Mouse (Mus musculus) CH12.LX (cell line): ENCODE measurements at regions not wholly inside any gene's neighbourhood (a gene's known extent, or its start where the extent isn't known, plus 50 kb on each side); places are given as distances from the start of the nearest gene placed in this dataset.
A peak's percentile ranks its signal among the peaks of the same experiment; 100 is the strongest.

Experiments used
- DNase-seq: peaks from one replicate; pipeline ENCODE4 v3.0.0-alpha.2; 2013; ENCODE audit errors: extremely low read depth
- H3K27ac ChIP-seq: 2 replicates; pipeline ENCODE4 v1.5.1; 2012; ENCODE audit warnings: low read depth, mild to moderate bottlenecking, control low read depth, moderate library complexity; ENCODE audit not compliant: insufficient read depth
- H3K27me3 ChIP-seq: replicated peaks from 2 replicates; pipeline ENCODE3; 2012; ENCODE audit warnings: inconsistent platforms
- H3K36me3 ChIP-seq, 2 experiments: replicated peaks in 1 of 2; 2 replicates each; pipeline versions ENCODE3 to v1.6.1; 2012; ENCODE audit warnings: inconsistent platforms in 1 of 2, low read length in 1 of 2, mild to moderate bottlenecking in 1 of 2, mixed read lengths in 1 of 2, moderate library complexity in 1 of 2; ENCODE audit not compliant: control insufficient read depth in 1 of 2, insufficient read depth in 1 of 2
- H3K4me1 ChIP-seq, 2 experiments: 2 replicates each; pipeline ENCODE4 v1.6.1; 2012; ENCODE audit warnings: inconsistent platforms in 1 of 2, moderate library complexity in 1 of 2; ENCODE audit not compliant: insufficient read depth in 2 of 2, control insufficient read depth in 1 of 2
- H3K4me2 ChIP-seq: 2 replicates; pipeline ENCODE4 v1.6.1; 2012; ENCODE audit warnings: low read depth, mild to moderate bottlenecking, control low read depth; ENCODE audit not compliant: poor library complexity, insufficient read depth, severe bottlenecking
- H3K4me3 ChIP-seq, 3 experiments: fragments of 150-350 bp in 1 of 3; sonication (generic) in 1 of 3; replicated peaks in 1 of 3; 2 replicates each; pipeline versions ENCODE3 to v1.5.1; 2011 to 2012; ENCODE audit warnings: low read depth in 2 of 3, low read length in 2 of 3, mild to moderate bottlenecking in 2 of 3, moderate library complexity in 2 of 3, control low read depth in 1 of 3, improper control_type of control experiment in 1 of 3, inconsistent platforms in 1 of 3, mixed read lengths in 1 of 3; ENCODE audit not compliant: poor library complexity in 1 of 3
- H3K79me2 ChIP-seq: replicated peaks from 2 replicates; pipeline ENCODE4 v1.6.1; 2012; ENCODE audit warnings: mild to moderate bottlenecking, moderate library complexity; ENCODE audit not compliant: control insufficient read depth, poor library complexity, insufficient read depth, severe bottlenecking; ENCODE audit errors: extremely low read depth
- H3K9ac ChIP-seq: 2 replicates; pipeline ENCODE4 v1.6.1; 2012; ENCODE audit warnings: low read depth, mild to moderate bottlenecking, control low read depth, moderate library complexity; ENCODE audit not compliant: insufficient read depth
- H3K9me3 ChIP-seq: replicated peaks from 2 replicates; pipeline ENCODE3; 2012; ENCODE audit warnings: low read length, inconsistent platforms, mixed read lengths
- CTCF ChIP-seq, 2 experiments: IDR thresholded peaks in 1 of 2; conservative IDR thresholded peaks in 1 of 2; 2 replicates each; pipeline ENCODE4 v1.5.1; 2011 to 2012; ENCODE audit warnings: low read depth in 2 of 2, low read length in 2 of 2, improper control_type of control experiment in 1 of 2, inconsistent platforms in 1 of 2, mild to moderate bottlenecking in 1 of 2, moderate library complexity in 1 of 2
- E2F4 ChIP-seq: IDR thresholded peaks from 2 replicates; pipeline ENCODE4 v1.6.1; 2011; ENCODE audit warnings: low read depth, low read length, improper control_type of control experiment; ENCODE audit not compliant: insufficient replicate concordance
- ELF1 ChIP-seq: IDR thresholded peaks from 2 replicates; pipeline ENCODE4 v1.6.1; 2014; ENCODE audit warnings: low read depth, mild to moderate bottlenecking, inconsistent platforms, low read length, improper control_type of control experiment
- EP300 ChIP-seq: IDR thresholded peaks from 2 replicates; pipeline ENCODE4 v1.6.1; 2011; ENCODE audit warnings: low read length, improper control_type of control experiment
- ETS1 ChIP-seq: conservative IDR thresholded peaks from 2 replicates; pipeline ENCODE4 v1.6.1; 2012; ENCODE audit warnings: low read depth, mild to moderate bottlenecking, inconsistent platforms, low read length, improper control_type of control experiment, moderate library complexity
- GABPA ChIP-seq: IDR thresholded peaks from 2 replicates; pipeline ENCODE4 v1.6.1; 2012; ENCODE audit warnings: low read depth, low read length, improper control_type of control experiment, inconsistent platforms; ENCODE audit not compliant: insufficient replicate concordance
- HCFC1 ChIP-seq: IDR thresholded peaks from 2 replicates; pipeline ENCODE4 v1.6.1; 2012; ENCODE audit warnings: low read depth, mild to moderate bottlenecking, inconsistent platforms, low read length, improper control_type of control experiment
- IRF4 ChIP-seq: IDR thresholded peaks from 2 replicates; pipeline ENCODE4 v1.6.1; 2014; ENCODE audit warnings: low read depth, mild to moderate bottlenecking, inconsistent platforms, low read length, improper control_type of control experiment
- MAZ ChIP-seq: IDR thresholded peaks from 2 replicates; pipeline ENCODE4 v1.6.1; 2012; ENCODE audit warnings: low read depth, mild to moderate bottlenecking, inconsistent platforms, low read length, improper control_type of control experiment, moderate library complexity
- MEF2A ChIP-seq: IDR thresholded peaks from 2 replicates; pipeline ENCODE4 v1.6.1; 2014; ENCODE audit warnings: low read depth, mild to moderate bottlenecking, inconsistent platforms, low read length, improper control_type of control experiment, borderline replicate concordance
- MXI1 ChIP-seq: IDR thresholded peaks from 2 replicates; pipeline ENCODE4 v1.6.1; 2011; ENCODE audit warnings: mild to moderate bottlenecking, low read depth, low read length, improper control_type of control experiment
- MYC ChIP-seq: IDR thresholded peaks from 2 replicates; pipeline ENCODE4 v1.6.1; 2011; ENCODE audit warnings: low read depth, mild to moderate bottlenecking, improper control_type of control experiment, low read length
- NELFE ChIP-seq: IDR thresholded peaks from 2 replicates; pipeline ENCODE4 v1.6.1; 2011; ENCODE audit warnings: low read depth, low read length, improper control_type of control experiment
- NRF1 ChIP-seq: IDR thresholded peaks from 2 replicates; pipeline ENCODE4 v1.6.1; 2014; ENCODE audit warnings: low read depth, mild to moderate bottlenecking, inconsistent platforms, low read length, improper control_type of control experiment, moderate library complexity
- POLR2A ChIP-seq: IDR thresholded peaks from 2 replicates; pipeline ENCODE4 v1.6.1; 2011; ENCODE audit warnings: low read depth, mild to moderate bottlenecking, improper control_type of control experiment, low read length
- POLR2AphosphoS2 ChIP-seq: IDR thresholded peaks from 2 replicates; pipeline ENCODE4 v1.6.1; 2011; ENCODE audit warnings: low read depth, low read length, improper control_type of control experiment
- RAD21 ChIP-seq: IDR thresholded peaks from 2 replicates; pipeline ENCODE4 v1.6.1; 2011; ENCODE audit warnings: low read depth, mild to moderate bottlenecking, low read length, improper control_type of control experiment, moderate library complexity
- SIN3A ChIP-seq: IDR thresholded peaks from 2 replicates; pipeline ENCODE4 v1.6.1; 2012; ENCODE audit warnings: low read length, improper control_type of control experiment, inconsistent platforms
- SMC3 ChIP-seq: IDR thresholded peaks from 2 replicates; pipeline ENCODE4 v1.6.1; 2011; ENCODE audit warnings: low read depth, low read length, improper control_type of control experiment
- TBP ChIP-seq: conservative IDR thresholded peaks from 2 replicates; pipeline ENCODE4 v1.6.1; 2011; ENCODE audit warnings: low read depth, low read length, improper control_type of control experiment
- USF1 ChIP-seq: IDR thresholded peaks from 2 replicates; pipeline ENCODE4 v1.6.1; 2014; ENCODE audit warnings: low read depth, mild to moderate bottlenecking, inconsistent platforms, low read length, improper control_type of control experiment
- ZNF384 ChIP-seq: IDR thresholded peaks from 2 replicates; pipeline ENCODE4 v1.6.1; 2012; ENCODE audit warnings: low read depth, low read length, improper control_type of control experiment, inconsistent platforms
- dilution Hi-C: fragments of 300-500 bp; cut with MboI; formaldehyde crosslinking; loops from 2 replicates; pipeline ENCODE4 v1.14.3; 2020; ENCODE audit warnings: low sequenced_read_pairs; ENCODE audit not compliant: extremely low pct_unique_long_range_greater_than_20kb, extremely low pct_ligation_motif_present
- in situ Hi-C: fragments of 300-500 bp; cut with MboI; formaldehyde crosslinking; loops from 3 replicates; pipeline ENCODE4 v1.14.3; 2019; ENCODE audit warnings: low sequenced_read_pairs, low pct_ligation_motif_present, low pct_unique_long_range_greater_than_20kb, mixed read lengths

DNA sequence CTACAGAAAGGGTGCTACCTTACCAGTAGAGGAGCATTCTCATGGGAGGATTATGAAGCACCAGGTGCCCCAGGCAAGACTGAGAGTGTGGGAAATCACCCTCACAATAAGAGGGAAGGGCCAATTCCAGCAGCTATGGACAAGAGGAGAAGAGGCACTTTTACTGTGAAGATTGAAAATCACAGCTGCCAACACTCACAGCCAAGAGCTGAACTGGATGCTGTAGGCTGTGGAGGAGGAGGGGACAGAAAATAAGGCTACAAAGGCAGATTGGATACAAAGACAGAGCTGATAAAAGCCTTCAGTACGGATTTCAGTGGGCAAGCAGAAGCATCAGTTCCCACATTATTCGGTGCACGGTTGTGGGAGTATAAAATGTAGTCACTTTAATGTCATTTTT lies 74.4 kb upstream of the Lifr start:
- Histone ChIP-seq H3K4me1 (peaks cover 0 to 5% of the 10 kb centered on the region in 2 experiments; a peak in 1 of 4 replicates), H3K36me3 (no peaks in the 10 kb centered on the region), H3K9me3 (no peaks in the 10 kb centered on the region), H3K79me2 (no peaks in the 10 kb centered on the region), H3K27me3 (no peaks in the 10 kb centered on the region), H3K9ac (no peak overlapping the region), H3K27ac (no peak overlapping the region), H3K4me3 (no peak overlapping the region), H3K4me2 (no peak overlapping the region)
- dilution Hi-C loops (no loop called here), in situ Hi-C loops (no loop called here)
- DNase-seq: no peak
- TF ChIP-seq POLR2AphosphoS2: no peak
- no peak for TF ChIP-seq ZNF384
- no peak for TF ChIP-seq POLR2A
- no peak for TF ChIP-seq RAD21
- TF ChIP-seq E2F4: no peak
- TF ChIP-seq HCFC1: no peak
- TF ChIP-seq TBP: no peak
- no peak for TF ChIP-seq SIN3A
- TF ChIP-seq NRF1: no peak
- no peak for TF ChIP-seq IRF4
- no peak for TF ChIP-seq ELF1
- TF ChIP-seq MXI1: no peak

DNA sequence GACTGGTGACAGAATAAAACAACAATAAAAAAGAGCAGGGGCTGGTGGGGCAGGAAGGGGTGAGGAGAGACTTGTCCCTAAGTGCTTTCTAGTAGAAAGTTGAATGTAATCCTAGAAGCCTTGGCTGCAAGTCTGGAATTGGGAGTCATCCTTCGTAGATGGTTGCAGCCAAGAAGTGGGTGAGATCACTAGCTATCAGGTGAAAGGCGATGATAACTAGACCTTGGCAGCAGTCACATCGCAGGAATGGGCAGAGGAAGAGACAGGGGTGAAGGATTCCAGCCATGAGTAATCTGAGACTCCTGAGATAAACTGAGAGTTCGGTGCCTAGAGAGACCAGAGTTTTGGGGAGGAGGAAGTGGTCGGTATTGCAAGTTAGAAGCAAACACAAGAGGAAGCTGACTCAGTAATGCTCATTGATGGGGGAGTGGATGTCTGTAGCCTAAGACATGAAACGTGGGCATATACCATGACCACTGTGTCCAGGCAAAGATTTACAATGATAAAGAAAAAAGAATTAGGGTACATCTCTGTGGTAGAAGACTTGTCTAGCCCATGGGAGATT lies 73.1 kb upstream of the Lifr start:
- Histone ChIP-seq H3K9me3 (no peaks in the 10 kb centered on the region), H3K27ac (no peak overlapping the region), H3K4me3 (no peak overlapping the region), H3K9ac (no peak overlapping the region), H3K27me3 (no peaks in the 10 kb centered on the region), H3K4me1 (peaks cover 0 to 5% of the 10 kb centered on the region in 2 experiments; a peak in 1 of 4 replicates), H3K36me3 (no peaks in the 10 kb centered on the region), H3K79me2 (no peaks in the 10 kb centered on the region), H3K4me2 (no peak overlapping the region)
- in situ Hi-C loops: no loop called here
- DNase-seq: peak; percentile 21
- dilution Hi-C loops: no loop called here
- TF ChIP-seq MEF2A: no peak
- TF ChIP-seq SMC3: no peak
- TF ChIP-seq NELFE: no peak
- TF ChIP-seq USF1: no peak
- no peak for TF ChIP-seq RAD21
- no peak for TF ChIP-seq HCFC1
- TF ChIP-seq CTCF (conservative IDR thresholded peaks at IDR 0.05 in 1 of 2, IDR thresholded peaks at IDR 0.05 in 1 of 2; ENCODE audit: low read depth in 2 of 2, low read length in 2 of 2): no peak
- no peak for TF ChIP-seq POLR2A
- TF ChIP-seq NRF1: no peak
- no peak for TF ChIP-seq MAZ
- no peak for TF ChIP-seq TBP
- no peak for TF ChIP-seq EP300
- no peak for TF ChIP-seq ETS1
- TF ChIP-seq MYC: no peak
- no peak for TF ChIP-seq GABPA
